Mouse (Mus musculus) hindlimb bud, embryonic 11.5 days (tissue): ENCODE data around the gene Casc1.
"Not testable (repeated sequence)": the region's sequence is repeated elsewhere in the genome, so short reads cannot be mapped to it uniquely, and the experiment has no call there.

ENCODE experiments used
- DNase-seq: peaks from one replicate; pipeline ENCODE4 v3.0.0-alpha.2; 2012; ENCODE audit warnings: low read depth, low spot score; ENCODE audit errors: extremely low spot score

The Casc1 gene

GRCm38 (mm10) chr6:145139776-145140475 lies 70.9 kb downstream of the Casc1 start:
- no peak for DNase-seq

- no peak for DNase-seq
Measured at GRCm38 (mm10) chr6:145139236-145139635, 71.6 kb downstream of the Casc1 start.

GRCm38 (mm10) chr6:145136831-145137230 lies 74.0 kb downstream of the Casc1 start:
- no peak for DNase-seq

GRCm38 (mm10) chr6:145135804-145136203 lies 75.0 kb downstream of the Casc1 start:
- no peak for DNase-seq

GRCm38 (mm10) chr6:145135295-145135694 lies 75.5 kb downstream of the Casc1 start:
- DNase-seq: no peak

- DNase-seq: not testable (repeated sequence)
Measured at GRCm38 (mm10) chr6:145132969-145133368, 77.8 kb downstream of the Casc1 start.

- DNase-seq: no peak
Measured at GRCm38 (mm10) chr6:145131991-145132390, 78.8 kb downstream of the Casc1 start.

GRCm38 (mm10) chr6:145129563-145129962 lies 81.2 kb downstream of the Casc1 start:
- no peak for DNase-seq

GRCm38 (mm10) chr6:145127652-145128051 lies 83.2 kb downstream of the Casc1 start:
- no peak for DNase-seq

- DNase-seq: no peak
Measured at GRCm38 (mm10) chr6:145125591-145126113, 85.2 kb downstream of the Casc1 start.
